Mouse (Mus musculus) gastrocnemius, postnatal 4 days (tissue): Measurements from ENCODE around the gene Pkp4. TPM values are rescaled to one million over a fixed set of nuclear protein-coding genes. Genes with fewer than 3 reads are reported as not detected.

Experiments
- DNase-seq, 2 experiments: peaks; one replicate each; pipeline ENCODE4 v3.0.0; 2021 to 2022; ENCODE audit warnings: low spot score in 2 of 2, mixed read lengths in 2 of 2
- total RNA-seq, 2 experiments: library from RNA; stranded (reverse); gene quantifications; 2 replicates each; pipeline ENCODE4 v1.2.3; 2021

The Pkp4 gene
- total RNA-seq, 2 experiments from 2014 or later: 41.1 to 41.3 TPM

DNA sequence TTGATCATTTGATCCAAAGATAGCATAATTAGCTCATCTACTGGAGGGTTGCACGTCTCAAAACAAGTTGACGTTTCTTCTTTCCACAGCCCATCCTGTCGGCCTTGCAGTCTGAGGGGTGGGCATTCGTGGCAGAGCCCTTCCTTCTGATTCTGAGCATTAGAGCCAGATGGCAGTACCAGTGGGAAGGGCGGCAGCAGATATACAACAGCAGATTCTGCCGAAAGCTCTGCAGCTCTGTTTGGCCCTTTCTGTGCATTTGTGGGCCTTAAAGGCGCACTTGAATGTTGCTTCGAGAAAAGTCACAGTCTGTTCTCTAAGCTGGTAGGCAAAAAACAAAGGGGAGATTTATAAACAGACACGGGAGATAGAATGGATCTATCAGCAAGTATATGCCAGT lies 170.4 kb downstream of the Pkp4 start:
- DNase-seq: no peak

DNA sequence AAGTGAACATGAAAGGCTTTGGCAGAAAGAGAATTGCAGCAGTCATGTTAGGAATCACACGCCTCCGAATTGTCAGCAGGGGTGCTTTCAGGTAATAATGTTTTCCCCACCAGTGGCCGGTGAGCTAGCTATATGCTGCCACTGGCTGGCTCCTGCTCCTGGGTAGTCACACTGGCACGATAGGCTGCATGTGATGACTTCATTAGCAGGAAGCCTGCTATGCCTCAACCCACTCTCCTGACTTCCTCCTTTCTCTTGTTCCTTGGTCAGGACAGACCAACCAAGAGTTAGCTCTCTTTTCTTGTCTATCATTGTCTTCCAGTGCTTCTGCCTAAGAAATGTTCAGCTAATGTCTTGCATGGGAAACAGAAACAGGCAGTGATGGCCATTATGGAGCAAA lies 171.9 kb downstream of the Pkp4 start:
- DNase-seq: no peak

DNA sequence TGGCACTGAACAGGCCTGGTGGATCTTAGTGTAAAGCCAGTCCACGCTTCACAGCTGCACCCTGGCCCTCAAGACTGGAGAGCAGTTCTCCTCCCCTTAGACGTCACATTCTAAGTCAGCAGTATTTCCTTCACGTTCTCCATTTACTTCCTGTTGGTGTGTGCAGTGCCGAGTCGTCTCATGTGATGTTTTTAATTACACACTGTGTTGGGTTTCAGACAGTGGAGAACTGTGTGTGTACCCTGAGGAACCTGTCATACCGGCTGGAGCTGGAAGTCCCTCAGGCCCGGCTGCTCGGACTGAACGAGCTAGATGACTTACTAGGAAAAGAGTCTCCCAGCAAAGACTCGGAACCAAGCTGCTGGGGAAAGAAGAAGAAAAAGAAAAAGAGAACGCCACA lies 177.9 kb downstream of the Pkp4 start:
- no peak for DNase-seq

DNA sequence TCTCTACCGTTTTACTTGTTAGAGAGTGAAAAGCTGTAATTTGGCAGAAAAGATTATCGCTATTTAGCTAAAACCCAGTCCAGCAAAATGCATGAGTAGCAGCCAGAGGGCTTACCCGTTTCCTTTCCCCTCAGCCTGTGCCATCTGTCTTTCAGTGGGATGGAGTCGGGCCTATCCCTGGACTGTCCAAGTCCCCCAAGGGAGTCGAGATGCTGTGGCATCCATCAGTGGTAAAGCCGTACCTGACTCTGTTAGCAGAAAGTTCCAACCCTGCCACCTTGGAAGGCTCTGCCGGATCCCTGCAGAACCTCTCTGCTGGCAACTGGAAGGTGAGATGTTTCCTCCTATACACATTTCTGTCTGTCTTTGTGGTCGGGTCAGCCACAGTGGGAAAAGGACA lies 178.3 kb downstream of the Pkp4 start:
- no peak for DNase-seq

DNA sequence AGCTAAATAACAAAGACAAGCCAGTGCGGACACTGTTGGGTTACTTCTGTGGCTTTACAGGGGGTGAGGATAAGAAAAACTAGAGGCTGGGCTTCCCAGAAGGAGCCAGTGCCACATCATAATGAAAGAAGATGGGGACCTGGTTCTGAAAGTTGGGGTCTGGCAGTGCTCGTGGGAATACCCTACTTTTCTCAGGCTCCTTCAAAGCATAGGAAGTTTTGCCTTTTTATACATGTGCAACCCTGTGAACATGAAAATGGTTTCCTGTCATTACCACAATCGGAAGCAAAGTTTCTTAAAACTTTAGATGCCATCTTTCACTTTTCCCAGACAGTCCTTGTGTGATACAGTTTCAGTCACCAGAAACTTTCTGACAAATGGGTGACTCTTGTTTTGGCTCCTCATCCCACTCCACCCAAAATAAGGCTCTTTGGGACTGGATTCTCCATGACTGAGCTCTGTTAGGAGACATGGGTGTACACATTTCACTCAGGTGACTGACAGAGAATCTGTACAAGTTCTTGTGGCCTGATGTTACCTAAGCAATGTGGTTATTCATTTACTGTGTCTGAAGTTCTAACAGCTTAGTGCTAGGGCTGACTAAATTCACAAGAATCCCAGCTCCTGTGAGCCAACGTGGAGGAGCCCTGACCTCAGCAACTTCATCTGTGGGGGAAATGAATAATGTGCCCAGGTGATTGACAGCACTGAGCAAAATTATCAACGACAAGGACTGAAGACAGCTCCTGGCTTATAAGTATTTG lies 179.3 kb downstream of the Pkp4 start:
- DNase-seq: no peak

DNA sequence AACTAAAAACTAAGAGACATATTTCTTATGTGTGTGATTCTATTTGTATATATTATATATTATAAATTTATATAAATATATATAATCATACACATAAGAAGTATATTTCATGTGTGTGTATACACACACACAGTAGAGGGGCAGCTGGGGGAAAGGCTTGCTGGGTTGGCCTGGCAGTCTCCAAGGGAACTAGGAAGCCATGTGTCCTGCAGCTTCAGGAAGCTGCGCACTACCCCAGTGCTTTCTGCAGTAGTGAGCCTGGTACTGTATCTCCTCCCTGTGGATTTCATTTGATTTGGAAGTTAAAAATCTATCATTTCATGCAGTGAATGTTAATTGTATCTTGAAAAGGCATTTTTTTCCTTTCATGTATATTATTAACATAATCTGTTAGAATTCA lies 180.2 kb downstream of the Pkp4 start:
- DNase-seq: no peak

DNA sequence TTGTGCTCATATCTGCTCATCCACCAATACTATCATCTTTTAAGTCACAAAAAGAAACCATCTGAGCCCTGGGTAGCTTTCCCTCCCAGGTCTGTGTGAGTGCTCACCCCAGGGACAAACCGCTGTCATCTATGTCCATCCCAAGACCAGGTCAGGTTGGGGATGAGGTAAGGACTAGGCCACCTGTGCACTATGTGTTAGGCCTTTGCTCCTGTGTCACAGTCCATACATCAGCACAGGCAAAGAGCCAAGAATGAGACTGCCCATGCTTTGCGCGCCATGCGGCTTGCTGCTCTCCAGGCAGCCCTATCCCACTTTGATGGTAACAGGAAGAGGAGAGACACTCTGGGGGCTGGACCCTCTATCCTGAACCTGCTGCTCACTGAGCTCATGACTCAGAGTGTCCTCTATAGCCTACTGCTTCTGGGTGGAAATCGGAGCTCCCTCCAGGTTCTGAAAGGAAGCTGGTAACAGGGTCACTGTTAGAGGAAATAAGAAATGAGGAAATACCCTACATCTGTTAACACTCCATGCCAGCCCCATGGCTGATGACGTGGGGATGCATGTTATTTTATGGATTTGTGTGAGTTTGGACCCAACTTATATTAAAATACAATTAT lies 182.1 kb downstream of the Pkp4 start:
- DNase-seq: no peak

DNA sequence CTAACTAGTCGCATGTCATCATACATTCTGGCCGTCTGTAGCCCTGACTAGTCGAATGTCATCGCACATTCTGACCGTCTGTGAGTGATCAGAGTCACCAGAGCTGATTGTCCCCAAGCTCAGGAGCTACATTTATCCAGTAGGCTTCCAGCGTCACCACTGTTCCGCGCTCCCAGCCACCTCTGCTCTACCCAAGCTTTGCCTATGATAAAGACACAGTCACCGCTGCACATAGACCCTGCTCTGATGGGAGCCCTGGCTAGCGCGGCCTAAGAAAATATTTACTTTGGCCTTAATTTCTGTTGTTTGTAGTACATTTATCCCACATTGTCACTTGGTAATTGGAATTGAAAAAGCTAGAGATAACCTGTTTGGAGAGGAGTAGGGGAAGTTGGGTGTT lies 183.2 kb downstream of the Pkp4 start:
- DNase-seq: no peak

DNA sequence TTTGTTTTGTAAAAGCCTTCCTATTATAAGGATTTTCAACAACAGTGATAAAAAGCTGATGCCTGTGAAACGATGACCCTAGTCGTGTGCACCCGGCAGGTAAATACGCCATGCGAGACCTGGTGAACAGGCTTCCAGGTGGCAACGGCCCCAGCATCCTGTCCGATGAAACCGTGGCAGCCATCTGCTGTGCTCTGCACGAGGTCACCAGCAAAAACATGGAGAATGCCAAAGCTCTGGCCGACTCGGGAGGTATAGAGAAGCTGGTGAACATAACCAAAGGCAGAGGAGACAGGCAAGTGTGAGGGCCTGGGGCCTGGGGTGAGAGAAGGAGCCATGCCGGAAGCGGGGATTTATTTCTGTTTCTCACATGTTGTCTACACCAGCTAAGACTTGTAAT lies 184.0 kb downstream of the Pkp4 start:
- DNase-seq: no peak

DNA sequence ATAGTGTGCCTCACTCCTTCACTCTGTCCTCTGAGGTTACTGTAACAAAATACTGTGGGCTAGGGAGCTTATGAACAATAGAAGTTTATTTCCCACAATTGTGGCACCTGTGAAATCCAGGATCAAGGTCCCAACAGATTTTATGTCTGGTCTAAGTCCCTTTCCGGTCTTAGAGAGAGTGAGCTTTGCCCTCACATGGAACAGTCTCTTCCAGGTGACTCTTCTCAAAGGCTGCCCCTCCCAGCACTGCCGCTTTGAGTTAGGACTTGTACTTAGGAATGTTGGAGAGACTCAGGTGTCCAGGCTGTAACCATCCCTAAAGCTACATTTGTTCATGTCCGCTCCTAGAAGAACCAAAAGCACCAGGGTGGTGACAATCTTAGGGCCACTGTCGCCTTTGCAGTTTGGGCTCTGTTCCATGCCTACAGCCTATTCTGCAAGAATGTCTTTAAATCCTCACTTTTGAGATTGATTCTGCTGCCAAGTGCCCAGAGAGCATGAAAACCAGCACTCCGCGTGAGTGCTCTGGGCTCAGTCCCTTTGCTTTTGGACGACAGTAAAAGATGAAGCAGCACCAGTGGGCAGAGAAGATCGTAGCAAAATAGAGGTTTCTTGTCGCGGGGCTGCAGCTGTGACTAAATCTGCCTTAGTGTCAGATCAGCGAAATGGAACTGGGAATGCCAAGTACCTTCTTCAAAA lies 184.6 kb downstream of the Pkp4 start:
- no peak for DNase-seq

DNA sequence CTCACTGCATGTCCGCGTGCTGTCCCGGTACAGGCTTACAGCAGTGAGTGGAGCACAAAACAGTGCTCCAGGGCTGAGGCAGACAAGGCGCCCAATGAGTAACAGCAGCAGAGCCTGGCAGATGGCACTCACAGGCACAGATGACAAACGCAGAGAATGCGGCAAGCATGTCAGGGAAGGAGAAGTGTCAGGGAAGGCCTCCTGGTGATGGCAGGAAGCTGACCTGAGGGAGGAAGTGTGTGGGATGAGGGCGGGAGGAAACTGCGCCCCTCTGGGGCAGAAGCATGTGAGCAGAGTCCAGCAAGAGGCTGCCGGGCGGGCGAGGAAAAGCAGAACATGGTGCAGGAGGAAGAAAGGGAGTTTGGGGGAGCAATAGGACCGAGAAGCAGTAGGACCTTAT lies 185.8 kb downstream of the Pkp4 start:
- DNase-seq: no peak

DNA sequence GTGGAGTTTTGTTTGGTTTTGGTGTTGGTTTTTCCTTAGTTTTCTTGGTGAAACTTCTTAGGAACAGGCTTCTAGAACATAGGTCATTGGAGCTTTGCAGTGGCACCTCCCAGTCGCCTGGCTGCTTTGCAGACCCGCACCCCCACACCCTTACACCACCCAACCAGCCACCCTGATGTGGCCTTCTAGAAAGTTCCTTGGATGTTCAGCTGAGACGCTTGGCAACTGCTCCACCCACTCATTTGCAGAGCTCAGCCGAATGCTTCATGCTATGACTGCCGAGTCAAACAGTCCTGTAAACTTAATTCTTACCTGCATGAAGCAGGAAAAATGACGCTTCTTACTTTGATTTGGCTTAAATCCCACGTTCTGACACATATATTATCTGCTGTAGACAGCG lies 187.9 kb downstream of the Pkp4 start:
- no peak for DNase-seq

DNA sequence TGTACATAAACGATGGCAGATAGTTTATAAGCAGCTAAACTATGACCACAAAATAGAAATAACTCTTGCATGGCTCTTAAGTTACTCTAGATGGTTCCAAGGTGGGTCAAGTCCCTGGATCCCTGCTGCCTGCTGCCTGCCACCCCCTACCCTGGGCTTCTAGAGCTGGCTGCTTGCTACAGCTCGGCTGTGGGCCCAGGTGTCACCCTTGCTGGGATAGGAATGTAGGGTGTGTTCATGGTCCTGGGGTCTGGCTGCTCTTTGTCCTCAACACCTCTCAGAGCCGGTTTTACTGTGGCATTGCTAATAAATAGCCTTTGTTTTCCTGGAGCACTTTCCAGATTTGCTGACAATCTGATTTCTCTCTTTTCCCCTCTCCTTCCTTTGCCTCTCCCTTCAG lies 189.4 kb downstream of the Pkp4 start:
- DNase-seq: no peak

DNA sequence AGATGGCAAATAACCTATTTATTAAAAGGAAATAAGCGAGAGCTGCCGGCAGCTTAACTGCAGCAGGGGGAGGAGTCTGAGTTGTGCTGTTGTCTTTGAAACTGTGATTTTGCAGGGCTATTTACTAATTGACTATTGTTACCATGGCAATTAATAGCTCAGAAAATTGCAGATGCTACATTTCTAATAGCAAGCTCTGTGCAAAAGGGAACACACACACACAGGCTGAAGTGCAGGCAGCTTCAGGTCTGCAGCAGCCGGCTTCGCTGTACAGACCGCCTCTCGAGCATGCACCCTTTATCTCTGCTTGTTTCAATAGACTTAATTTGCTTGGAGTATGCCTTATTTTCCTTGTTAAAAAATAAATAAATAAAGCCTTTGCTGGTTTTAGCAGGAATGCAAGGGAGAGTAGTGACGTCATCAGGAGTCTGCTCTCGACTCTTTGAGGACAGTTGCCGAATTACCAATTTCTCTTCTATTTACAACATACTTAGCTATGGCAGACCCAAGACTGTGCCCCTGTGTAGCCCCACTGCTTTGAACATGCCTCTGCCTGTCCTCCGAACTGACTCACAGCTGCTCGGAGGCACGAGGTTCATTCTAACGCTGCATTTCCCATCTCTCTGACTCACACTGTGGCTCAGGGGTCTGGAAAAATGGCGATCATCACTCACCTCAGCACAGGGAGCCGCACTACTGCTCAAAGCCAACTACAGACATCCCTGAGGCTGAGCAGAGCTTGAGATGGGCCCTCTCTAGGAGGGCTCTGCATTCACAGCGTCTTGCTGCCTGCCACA lies 190.9 kb downstream of the Pkp4 start:
- no peak for DNase-seq

DNA sequence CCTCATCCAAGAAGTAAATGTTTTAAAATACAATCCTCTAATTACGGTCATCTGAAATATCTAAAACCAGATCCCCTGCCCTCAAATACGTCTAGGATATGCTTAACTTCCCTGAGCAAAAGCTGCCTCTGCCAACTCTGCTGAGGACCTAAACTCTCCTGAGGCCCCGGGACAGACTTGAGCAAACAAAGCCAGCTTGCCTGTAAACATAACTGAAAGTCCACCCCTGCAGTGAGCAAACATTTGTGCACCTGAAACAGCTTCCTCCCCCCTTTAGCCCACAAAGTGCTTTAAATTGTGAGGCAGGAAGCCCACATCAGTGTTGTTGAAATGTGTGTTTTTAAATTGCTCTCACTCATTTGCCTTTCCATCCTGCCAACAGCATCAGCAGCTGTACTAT lies 193.2 kb downstream of the Pkp4 start:
- no peak for DNase-seq

DNA sequence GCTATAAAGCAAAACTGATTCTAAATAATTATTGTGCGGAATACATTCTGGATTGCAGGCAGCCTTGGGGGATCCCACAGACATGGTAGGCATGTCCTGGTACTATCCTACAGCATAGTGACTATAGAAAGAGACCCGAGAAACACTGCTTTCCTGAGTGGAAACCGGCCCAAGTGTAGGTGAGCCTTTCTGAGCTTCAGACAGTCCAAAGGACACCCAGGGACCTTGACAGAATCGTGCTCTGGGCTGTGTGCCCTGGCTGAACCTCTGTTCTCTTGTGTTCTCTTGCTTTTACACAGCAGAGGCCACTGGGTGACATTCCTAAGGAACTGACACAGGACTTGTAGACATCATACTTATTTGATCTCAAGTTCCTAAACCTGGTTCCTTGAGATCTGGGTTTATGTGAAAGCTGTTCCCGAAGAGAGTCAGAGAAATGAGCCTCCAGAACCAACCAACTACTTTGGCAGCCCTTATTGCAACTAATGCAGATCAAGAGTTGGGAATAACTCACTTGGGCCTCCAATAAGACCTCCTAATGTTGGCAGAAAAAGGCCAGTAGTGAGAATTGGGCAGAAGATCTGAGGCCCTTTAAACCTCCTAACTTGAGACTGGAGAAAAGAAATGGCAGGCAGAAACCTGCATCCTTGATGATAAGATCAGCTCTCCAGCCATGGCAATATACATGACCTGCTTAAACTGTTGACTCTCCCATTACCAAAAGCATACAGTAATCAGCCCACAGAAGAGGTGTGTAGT lies 195.1 kb downstream of the Pkp4 start:
- no peak for DNase-seq

DNA sequence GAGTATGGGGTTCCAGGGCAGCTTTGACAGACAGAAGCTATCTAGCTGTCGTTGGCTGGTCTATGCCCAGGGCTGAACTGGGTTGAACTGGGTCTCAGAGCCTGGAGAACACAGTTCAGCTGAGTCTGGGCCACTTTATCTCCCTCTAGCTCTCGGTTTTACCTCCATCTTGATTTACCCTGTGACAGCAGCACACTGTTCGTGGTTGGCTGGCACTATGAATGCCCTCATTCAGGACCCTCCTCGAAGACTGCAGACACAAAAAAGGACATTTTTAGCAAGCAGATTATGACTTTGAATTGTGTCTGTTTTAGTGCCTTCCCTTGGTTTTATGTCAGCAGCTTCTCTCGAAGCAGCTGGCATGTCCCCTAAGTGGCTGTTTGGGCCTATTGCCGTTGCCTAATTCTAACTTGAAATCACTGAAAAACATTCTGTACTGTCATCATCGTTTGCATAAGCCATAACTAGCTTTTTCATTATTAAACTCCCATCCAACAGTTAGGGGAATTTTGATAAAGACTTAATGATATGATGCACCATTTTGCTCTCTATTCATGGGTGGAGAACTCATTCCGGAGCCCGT lies 199.2 kb downstream of the Pkp4 start:
- no peak for DNase-seq

DNA sequence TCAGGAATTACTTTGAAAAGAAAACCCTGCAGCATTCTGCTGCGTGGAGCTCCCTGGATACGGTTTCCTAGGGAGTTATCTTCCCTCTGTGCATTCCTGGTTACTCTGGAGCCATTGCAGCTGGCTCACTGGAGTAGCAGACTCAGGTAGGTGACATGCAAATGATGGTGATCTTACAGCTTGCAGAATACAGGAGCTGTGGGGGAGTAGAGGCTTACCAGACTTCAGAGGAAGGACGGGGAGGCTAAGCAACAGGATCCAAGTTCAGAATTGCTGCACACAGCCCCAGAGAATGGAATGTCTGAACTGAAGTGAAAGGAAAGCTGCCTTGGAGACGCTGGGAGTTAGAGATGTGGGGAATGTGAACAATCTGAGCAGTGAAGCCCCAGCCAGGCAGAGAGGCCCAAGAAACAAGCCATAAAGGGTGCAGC lies 200.7 kb downstream of the Pkp4 start:
- no peak for DNase-seq

DNA sequence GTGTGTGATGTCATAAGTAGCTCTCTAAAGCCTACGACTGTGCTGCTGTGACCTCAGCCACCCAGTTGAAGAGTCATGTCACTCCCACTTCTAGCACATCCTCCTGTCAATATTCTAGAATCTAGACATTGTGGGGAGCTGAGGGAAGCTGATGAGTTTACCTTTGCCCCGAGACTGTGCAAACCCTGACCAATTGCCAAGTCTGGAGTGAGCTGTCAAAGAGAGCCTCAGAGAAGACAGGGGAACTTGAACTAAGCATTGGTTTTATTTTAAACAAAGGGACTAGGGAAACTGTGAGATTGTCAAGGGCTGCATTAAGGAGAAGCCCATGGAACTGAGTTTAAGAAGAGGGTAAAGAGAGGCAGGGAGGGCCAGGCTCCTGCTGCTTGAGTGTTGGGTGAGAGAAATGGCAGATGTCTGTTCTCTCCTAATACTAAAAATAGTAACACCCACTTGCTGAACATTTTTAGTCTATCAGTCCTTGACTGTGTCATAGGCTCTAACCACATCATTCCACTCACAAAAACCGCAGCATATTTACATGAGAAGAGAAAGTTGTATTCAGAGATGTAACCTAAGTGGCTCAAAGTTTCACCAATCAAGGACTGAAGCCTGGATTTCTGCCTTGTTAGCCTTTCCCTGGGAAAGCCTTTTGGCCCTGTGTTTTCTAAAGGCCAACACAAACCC lies 203.6 kb downstream of the Pkp4 start:
- no peak for DNase-seq

DNA sequence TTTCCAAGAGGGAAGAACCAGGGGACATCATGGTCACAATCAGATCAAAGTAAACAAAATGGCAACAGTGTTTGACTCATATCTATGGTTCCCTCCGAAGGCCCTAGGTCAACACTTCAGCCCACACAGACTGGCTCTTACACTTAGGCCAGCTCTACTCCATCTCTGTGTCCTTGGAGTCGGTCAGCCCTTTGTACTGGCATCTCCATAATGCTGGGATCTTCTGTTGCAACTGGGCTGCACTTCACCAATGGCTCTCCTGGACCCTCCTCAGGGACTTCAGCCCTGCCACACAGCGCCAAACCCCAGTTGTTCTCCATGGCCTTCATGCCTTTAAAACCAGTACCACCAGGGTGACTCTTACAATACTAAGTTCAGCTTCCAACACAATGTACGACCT lies 206.5 kb downstream of the Pkp4 start:
- DNase-seq: no peak
